Mouse (Mus musculus): ENCODE results near the gene Thada.

The Thada gene

GRCm38 (mm10) chr17:84144762-84145599 lies 321.0 kb downstream of the Thada start:
- DNase-seq (ENCODE audit: low spot score), result no peak

- DNase-seq (ENCODE audit: low spot score), result no peak
These were observed 321.9 kb downstream of the Thada start for GRCm38 (mm10) chr17:84144130-84144529.

- no peak for DNase-seq (ENCODE audit: low spot score)
These were observed 322.7 kb downstream of the Thada start for GRCm38 (mm10) chr17:84143219-84143844.

- no peak for DNase-seq (ENCODE audit: low spot score)
These were observed 324.3 kb downstream of the Thada start for GRCm38 (mm10) chr17:84141691-84142090.

GRCm38 (mm10) chr17:84140822-84141507 lies 325.0 kb downstream of the Thada start:
- no peak for DNase-seq (ENCODE audit: low spot score)

Measured in testis, postnatal 14 days (tissue).